Mouse (Mus musculus) cerebellum, postnatal 10 days (tissue): Measurements from ENCODE around the gene Parp14.

Experiments used
- DNase-seq, 2 experiments: peaks; one replicate each; pipeline ENCODE4 v3.0.0; 2021; ENCODE audit warnings: mixed read lengths in 2 of 2

Gene Parp14

DNA sequence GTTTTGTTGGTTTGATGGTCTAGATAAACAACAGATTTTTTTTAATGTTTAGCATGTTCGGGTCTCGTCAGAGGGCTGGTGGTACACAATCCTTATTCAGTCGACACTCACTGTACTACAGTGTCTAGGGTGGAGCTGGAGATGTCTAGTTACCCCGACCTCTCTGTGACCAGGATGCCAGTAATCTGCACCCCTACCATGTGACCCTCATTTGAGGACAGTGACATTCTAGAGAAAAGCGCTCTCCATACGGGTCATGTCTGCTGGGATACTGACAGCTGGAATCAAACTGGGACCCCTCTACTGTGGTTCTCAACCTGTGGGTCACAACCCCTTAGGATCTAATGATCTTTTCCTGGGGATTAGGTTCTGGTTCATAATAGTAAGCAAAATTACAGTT, 1.7 kb downstream of the Parp14 start:
- no peak for DNase-seq

GRCm38 (mm10) chr16:35869126-35869525, 2.2 kb downstream of the Parp14 start:
- DNase-seq: no peak

DNA sequence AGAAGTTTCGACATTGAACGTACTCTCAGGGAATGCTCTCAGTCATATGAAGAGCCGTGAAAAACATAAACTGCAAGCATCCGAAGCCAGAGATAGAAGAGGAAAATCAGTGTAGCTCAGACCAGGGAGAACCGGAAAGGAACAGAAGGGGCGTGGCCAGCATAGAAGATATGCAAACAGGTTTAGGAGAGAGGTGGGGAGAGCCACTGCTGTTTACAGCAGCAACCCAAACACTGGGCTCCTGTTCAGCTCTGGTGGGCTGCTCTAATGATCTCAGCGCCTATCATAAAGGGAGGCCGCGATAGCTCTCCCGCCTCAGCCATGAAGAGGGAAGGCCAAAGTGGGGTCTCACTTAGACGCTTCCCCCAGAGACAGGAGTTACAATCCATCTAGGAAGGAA, 3.6 kb downstream of the Parp14 start:
- no peak for DNase-seq

DNA sequence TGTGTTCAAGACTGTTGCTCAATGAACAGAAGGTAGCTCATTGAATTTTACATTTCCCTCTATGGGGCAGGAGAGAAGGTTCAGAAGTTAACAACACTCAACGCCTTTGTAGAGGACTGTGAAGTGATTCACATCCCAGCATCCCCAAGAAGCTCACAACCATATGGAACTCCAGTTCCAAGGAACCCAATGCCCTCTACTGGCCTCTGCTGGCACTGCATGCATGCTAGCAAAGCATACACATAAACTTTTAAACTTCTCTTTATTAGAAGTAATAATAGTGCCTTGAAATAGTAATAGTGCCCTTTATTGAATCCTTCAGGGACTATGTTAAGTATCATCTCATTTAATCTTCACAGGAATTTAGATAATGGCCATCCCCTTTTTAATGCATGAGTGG, 9.3 kb downstream of the Parp14 start:
- DNase-seq: peak; percentile 9 to 15

DNA sequence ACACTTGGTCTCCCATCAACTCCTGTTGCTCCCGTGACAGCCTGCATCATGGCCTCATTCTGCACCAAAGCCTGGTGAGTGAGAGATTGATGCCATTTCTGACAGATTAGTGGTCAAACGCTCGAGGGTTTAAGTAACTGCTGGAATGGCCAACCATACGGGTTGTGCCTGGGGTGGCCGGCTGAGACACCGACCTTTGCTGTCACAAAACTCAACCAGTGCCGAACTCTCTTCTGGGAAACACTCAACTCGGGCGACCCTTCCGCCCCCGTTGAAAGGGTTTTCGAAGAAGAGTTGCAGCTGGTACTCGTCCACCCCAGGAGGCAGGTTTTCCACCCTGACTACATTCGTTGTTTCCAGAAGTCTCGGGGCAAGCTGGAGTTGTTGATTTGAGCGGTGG, 11.1 kb downstream of the Parp14 start:
- no peak for DNase-seq

DNA sequence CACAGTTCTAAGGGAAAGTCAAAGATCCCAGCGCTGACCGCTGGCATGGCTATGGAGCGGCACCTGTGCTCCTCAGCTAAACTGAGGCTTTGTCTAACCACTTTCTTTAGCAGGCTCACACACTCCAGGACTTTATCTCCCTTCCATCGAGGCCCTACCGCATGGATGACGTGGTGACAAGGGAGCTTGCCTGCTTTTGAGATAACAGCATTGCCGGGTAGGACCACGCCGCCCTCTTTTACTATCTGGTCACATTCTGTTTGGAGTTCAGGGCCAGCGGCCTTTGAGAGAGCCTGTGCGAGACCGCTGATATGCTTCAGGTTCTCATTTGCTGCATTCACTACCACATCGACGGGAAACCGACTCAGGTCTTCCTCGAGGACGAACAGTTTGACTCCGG, 14.6 kb downstream of the Parp14 start:
- no peak for DNase-seq

DNA sequence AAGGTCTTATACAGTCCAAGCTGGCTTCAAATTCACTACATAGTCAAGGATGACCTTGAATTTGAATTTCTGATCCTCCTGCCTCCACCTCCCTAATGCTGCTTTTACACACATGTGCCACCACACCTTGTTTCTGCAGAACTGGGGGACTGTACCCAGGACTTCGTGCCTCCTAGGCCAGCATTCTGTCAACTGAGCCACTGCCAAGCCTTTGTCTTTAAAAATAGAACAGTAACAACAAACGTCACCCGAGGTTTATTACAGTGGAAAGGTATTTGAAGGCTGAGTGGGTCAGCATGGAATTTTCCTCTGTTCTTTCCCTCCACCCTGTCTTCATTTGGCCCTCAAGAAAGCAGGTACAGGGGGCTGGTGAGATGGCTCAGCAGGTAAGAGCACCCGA, 15.5 kb downstream of the Parp14 start:
- DNase-seq: no peak

- DNase-seq: no peak
These were observed 24.2 kb downstream of the Parp14 start for GRCm38 (mm10) chr16:35847138-35847537.

DNA sequence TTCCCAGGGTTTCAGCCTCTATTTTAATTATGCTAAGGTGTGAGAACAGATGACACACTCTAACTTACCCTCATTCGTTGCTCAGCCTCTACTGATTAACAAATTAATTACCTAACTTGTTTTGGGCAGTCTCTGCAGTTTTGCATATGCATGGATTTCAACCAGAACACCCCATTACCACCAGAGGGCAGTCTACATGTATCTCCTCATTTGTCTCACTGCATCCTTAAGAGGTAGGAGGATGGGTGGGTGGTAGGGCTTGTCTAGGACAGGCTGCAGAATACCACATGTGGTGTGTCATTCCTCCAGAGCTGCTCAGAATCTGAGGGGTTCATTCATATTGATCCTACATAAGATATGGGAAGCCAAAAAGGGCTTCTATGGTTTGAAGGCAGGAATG, 31.7 kb downstream of the Parp14 start:
- peak; percentile 59 to 73 for DNase-seq

DNA sequence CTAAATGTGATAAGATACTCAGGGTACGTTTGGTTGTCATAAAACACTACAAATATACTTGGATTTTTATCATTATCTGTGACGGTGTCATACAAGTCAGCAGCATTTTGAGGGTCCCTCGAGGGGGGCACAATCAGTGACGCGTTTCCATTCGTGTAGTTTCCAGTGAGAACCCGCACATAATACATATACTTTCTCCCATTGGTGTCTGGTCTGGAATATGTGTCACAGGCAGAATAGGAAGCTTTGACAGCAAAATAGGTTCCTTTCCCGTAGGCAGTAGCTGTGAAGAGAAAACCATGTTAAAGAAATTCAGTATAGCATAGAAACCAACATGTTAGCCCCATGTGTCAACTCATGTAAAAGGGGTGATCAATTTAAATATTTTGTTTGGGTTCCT, 36.7 kb downstream of the Parp14 start:
- no peak for DNase-seq

- DNase-seq: no peak
These were observed 38.4 kb downstream of the Parp14 start for GRCm38 (mm10) chr16:35832926-35833325.

DNA sequence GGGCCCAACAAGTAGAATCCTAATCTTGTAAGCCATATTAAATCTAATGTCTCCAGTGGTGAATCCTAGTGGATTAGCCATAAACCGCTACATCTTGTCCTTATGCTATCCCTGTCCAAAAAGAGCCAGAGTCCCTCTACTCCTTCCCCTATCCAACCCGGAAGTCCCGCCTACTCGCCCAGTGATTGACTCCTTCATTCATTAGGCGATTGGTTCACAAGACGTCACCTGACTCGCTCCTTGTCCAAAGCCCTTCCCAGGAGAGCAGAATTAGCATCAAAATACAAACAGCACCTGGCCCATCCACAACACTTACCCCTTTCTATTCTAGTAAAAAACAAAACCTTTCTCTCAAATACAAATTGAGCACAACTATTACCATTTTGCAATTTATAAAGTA, 41.3 kb downstream of the Parp14 start:
- DNase-seq: peak; percentile 14 to 26

DNA sequence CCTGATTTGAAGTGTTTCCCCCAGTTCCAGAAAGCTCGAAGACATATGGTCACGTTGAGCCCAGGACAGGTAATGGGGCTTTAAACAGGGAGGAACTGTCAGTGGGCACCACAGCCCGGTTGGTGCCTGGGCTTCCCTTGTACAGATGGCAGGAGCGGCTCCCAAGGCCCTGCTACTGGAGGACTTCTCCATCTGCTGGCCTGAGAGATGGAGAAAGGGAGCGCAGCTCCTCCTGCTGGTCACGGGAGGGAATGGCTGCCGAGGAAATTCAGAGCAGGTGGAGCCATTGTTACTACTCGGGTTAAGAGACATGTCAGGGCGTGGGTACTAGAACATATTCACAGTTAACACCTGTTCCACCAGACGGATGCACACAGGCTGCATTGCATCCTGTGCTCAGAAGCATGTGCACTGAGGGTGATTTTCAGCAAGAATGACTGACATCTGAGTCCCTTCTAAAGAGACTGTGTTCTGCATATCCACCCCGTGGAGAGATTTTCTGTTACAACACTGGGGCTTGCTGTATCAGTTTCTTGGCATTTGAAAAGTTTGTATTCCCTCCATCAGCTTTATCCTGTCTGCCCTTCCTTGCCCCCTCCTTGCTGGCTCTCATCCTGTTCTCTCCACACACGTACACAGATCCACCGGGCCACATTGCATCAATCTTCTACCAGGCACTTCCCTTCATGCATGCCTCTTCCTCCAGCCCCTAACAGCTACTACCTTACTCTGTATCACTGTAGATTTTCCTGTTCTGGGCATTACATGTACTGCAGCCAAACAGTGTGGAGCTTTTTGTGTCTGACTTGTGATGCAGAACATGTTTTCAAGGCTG, 53.9 kb downstream of the Parp14 start:
- DNase-seq: peak; percentile 93 to 94

GRCm38 (mm10) chr16:35813119-35813518, 58.2 kb downstream of the Parp14 start:
- no peak for DNase-seq

DNA sequence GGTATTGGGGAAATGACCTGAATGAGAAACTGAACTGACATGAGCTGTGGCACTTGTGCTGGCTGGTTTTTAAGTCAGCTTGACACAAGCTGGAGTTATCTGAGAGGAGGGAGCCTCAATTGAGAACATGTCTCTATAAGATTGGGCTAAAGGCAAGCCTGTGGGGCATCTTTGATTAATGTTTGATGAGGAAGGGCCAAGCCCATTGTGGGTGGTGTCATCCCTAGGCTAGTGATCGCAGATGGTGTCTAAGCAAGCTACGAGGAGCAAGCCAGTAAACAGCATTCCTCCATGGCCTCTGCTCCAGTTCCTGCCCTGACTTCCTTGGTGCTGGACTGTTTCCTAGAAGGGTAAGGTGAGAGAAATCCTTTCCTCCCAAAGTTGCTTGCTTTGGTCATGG, 62.5 kb downstream of the Parp14 start:
- DNase-seq: no peak

GRCm38 (mm10) chr16:35807663-35807992, 63.7 kb downstream of the Parp14 start:
- no peak for DNase-seq

GRCm38 (mm10) chr16:35806973-35807662, 64.2 kb downstream of the Parp14 start:
- DNase-seq: no peak

DNA sequence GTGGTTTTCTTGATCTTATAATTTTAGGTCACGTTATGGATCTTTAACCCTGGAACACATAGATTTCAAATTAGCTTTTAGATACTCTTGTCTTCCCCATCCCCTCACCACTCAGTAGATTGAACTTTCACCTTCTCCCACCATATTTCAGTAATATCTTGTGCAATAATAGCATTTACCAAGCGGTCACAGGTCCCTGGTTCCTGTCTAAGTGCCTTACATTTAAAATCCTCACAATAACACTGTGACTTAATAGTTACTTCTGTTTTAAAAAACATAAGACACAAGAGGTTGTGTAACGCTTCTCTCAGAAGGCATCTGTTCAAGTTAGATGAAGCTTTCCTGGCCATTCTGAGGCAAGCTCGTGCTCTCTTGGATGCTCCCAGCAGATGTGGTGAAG, 67.6 kb downstream of the Parp14 start:
- DNase-seq: no peak

DNA sequence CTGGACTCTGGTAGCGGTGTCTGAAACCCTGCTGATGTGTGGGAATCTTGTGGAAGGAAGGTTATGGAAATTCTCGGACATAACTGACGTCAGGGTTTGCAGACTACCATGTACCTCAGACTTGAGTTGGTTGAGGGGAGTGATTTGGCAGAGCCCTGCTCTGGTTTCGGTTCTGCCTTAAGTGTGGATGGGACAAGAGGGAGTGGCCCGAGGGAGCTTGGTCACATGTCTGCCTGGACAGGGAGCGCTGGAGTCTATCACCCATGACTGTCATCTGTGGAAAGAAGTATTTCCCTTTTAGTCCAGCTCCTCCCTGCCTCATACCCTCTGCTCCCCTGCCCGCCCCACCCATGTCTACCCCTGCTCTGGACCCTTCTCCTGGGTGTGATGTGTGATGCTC, 69.2 kb downstream of the Parp14 start:
- no peak for DNase-seq

DNA sequence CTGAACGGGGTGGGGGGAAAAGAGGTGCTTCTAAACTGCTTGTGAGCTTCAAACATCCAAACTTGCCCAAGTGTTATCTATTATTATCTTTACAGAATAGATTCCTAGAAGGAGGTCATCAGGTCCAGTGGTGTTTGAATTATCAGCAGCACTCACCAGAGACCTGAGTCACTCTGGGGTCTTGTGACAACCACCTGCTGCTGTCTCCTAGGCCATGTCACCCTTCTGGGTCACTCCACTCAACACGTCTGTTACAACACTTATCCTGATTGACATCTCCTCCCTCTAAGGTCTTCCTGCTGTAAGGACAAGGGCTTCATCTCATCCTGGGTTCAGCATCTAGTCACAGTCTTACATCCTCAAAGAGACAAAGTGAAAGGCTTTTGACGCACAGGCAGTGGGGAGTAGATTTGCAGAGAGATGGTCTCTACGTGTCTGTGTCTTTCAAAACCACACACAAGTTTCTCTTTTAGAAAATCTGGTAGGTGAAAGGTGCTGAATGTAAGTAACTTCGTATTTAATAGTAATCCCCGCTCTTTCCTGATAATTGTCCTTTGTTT, 79.3 kb downstream of the Parp14 start:
- DNase-seq: no peak

DNA sequence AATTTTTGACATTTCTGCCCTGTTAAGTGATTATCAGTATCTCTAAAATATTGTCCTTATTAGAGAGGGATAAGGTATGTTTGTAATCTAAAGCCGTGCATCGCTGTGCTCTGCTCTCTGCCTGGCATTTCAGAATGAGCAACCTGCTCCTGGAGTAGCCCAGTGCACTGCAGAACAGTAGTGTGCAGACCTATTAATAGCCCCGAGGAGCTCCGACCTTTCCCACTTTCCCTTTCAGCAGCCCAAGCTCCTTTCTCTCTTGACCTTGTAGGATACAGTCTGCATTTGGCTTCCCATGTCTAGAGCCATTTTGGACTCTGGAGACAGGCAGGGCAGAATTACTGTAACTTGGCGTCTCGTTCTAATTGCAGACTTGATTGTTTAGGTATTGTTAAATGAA, 83.0 kb downstream of the Parp14 start:
- no peak for DNase-seq

GRCm38 (mm10) chr16:35787568-35788189, 83.7 kb downstream of the Parp14 start:
- no peak for DNase-seq

- no peak for DNase-seq
These were observed 84.2 kb downstream of the Parp14 start for GRCm38 (mm10) chr16:35787163-35787562.
